Mouse (Mus musculus) spleen, postnatal 4 days (tissue): ENCODE results near the gene Ifrd2.

Experiments
- DNase-seq, 2 experiments: peaks; one replicate each; pipeline ENCODE4 v3.0.0; 2022; ENCODE audit warnings: low spot score in 2 of 2

The Ifrd2 gene

DNA sequence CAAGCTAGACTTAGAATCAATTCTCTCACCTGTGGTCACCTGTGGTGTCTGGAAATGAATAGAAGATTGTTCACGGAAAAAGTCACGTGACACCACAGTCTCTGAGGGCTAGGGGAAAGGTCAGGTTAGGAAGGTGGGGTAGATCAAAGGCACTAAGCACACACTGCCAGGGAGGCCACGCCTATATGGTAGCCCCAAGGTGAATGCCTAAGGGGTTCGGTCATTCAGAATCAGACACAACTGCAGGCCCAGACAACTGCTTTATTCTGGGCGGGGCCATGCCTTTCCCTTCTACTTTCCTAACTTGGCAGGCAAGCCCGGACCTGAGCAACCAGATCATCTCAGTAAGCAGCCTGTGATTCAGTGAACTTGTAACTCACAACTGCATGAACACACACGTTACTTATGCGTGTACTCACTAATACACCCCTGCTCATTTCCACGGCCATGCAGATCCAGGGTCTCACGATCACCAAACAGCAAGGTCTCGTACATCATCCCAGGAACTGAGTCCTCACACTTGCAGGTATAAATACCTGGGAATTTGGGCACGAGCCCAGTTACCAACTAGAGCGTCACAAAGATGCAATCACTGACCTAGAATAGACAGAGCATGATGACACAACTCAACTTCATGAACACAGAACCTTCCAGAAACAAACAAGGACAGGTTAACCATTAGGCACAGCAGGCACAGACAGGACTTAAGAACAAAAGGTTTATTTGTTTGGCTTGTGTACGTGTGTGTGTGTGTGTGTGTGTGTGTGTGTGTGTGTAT is 11.7 kb upstream of the Ifrd2 start:
- no peak for DNase-seq

DNA sequence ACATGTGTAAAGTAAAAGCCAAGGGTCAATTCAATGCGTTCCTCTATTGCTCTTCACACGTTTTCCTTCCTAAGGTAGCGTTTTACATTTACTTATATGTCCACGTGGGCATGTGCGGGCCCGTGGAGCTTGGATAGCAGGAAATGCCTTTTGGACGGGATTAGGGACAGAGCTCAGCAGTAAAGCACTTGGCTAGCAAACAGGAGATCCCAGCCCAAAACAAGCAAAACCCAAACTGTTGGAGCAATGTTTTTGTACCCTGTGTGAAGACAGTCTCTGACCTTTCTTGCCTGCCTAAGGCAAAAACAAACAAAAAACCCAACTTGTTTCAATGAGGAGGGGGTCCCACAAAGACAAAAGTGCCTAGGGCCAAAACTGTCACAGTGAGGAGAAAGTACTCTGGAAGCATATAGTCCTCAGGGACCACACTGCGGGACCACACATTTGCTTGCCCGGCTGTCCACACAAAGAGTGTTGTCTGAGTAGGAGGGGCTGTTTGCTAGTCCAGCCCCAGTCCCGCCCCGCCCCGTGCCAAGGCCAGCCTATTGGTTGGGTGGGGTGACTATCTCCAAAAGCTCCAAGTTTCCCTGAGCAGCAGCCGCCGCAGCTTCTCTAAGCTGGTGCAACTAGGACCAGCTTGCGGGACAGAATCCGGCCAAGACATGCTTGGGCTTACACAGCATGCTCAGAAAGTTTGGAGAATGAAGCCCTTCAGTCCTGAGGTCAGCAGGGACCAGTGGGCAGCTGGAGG is 10.9 kb upstream of the Ifrd2 start, which contains the start of gene Hyal1:
Hyal1 (plus strand) TSS at position 571 of the 751 bp plus-strand sequence.
- DNase-seq, result peak; percentile 84 to 89

DNA sequence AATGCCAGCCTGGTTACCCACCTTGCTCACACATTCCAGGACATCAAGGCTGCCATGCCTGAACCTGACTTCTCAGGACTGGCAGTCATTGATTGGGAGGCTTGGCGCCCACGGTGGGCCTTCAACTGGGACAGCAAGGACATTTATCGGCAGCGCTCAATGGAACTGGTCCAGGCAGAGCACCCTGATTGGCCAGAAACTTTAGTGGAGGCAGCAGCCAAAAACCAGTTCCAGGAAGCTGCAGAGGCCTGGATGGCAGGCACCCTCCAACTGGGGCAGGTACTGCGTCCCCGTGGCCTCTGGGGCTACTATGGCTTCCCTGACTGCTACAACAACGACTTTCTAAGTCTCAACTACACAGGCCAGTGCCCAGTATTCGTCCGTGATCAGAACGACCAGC is 9.6 kb upstream of the Ifrd2 start:
- no peak for DNase-seq

DNA sequence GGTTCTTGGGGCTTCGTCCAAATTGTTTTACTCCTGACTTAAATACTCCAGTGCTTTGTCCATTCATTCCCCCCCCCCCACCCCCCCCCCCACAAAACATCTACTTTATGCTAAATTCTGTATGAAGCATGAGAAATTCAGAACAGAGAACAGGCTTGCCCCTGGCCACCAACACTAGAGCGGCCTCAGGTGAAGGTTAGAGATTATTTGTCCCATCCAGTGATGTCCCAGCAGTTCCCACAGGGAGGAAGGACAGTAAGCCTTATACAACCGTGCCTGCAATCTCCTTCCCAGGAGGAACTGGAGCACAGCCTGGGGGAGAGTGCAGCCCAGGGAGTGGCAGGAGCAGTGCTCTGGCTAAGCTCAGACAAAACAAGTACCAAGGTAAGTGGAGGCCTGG is 8.9 kb upstream of the Ifrd2 start, which contains the start of gene Naa80:
Naa80 (plus strand) TSS at position 301 of the 400 bp plus-strand sequence.
- no peak for DNase-seq

DNA sequence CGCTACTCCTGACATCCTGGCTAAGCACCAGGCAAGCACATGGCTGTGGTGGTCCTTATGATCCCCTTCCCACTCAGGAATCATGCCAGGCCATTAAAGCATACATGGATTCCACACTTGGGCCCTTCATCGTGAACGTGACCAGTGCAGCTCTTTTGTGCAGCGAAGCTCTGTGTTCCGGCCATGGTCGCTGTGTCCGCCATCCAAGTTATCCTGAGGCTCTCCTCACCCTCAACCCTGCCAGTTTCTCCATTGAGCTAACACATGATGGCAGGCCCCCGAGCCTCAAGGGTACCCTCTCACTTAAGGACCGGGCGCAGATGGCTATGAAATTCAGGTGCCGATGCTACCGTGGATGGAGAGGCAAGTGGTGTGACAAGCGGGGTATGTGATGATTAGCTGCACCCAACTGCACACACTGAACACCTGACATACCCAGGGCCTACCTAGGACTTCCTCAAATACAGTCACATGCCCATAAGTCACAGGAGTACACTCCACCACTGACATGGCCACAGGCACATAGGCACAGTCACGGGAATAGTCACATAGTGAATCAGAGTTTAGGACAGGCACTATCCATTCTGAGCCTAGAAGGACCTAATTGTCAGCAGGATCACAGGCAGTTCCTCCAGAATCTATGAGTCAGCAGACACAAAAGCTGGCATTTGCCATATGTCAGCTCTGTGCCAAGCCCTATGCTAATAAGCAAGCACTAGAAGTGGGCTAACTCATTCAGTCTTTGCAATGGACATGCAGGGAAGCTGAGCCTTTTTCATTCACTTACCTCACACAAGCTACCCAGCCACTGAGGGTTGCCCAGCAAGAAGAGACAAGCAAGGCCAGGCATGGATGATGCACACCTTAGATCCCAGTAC is 8.2 kb upstream of the Ifrd2 start:
- DNase-seq, result no peak

DNA sequence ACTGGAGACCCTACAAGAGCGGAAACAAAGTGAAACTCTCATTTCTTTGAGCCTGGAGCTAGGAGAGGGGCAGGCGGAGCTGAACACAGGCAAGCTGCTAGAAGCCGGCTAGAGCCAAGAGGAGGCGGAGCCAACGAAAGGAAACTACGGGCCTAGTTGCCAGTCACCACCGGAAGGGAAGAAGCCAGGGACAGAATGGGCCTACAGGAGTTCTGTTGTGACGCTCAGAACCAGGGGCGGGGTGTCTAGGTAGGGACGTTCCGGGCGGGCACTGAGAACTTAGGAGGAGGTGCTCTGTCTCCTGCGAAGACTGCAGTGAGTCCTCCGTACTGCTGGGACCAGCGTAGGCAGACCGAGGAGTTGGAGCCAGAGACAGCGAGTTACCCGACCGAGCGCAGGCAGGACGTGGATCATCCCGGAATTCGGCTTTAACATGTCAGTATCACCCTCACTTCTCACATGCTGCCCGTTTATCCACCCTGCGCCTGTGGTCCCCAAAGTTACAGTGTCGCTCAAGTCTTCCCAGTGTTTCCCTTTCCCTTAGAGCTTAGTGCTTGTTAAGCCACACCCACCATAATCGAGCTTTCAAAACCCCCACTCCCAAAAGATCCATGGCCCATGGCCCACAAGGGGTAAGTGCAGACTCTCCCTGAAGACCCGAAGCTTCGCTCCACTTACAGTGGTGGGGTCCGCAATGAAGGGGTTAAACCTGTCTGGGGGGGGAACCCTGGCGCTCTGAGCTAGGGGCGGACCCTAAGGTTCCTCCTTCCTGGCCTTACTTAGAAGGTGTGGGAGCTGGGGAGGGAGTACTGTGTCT is 6.7 kb upstream of the Ifrd2 start, which contains the start of gene Hyal3:
Hyal3 (plus strand) TSS at position 318 of the 817 bp plus-strand sequence.
- peak; percentile 85 to 88 for DNase-seq

DNA sequence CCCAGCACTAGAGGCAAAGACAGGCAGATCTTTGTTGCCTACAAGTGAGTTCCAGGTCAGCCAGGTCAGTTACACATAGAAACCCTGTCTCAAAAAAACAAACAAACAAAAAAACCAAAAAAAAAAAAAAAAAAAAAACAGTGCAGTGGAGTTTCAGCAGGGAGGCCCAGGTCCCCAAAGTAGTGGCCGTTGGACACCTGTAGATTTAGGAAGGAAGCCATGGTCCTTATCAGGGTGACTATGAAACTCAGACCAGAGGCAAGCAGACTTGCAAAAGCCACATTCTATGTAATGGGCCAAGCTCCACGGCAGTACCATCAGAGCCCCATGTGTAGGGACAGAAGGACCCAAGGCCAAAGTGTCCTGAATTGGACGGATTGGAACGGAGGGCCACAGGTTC is 5.9 kb upstream of the Ifrd2 start:
- no peak for DNase-seq

DNA sequence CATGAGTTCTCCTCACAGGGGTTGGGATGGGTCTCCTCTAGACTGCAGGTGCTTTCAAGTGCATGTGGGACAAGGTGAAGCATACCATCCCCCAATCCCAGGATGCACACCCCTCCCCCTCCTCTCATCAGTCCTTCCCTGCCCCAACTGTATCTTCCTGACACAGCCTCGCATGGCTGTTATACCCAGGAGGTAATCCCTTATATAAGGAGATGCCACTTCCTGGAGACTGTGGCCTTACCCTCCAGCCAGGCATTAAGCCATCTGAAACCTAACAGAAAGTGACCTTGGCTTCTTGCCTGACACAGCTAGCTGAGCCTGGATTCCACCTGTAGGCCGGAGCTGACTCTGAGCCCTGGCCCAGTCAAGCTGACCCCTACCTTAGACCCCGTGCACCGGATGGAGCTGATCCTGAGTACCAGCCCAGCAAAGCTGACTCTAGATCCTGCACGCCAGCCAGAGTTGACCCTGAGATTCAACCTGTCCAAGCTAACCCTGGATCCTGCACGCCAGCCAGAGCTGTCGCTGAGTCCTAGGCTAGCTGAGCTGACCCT is 4.9 kb upstream of the Ifrd2 start:
- no peak for DNase-seq

DNA sequence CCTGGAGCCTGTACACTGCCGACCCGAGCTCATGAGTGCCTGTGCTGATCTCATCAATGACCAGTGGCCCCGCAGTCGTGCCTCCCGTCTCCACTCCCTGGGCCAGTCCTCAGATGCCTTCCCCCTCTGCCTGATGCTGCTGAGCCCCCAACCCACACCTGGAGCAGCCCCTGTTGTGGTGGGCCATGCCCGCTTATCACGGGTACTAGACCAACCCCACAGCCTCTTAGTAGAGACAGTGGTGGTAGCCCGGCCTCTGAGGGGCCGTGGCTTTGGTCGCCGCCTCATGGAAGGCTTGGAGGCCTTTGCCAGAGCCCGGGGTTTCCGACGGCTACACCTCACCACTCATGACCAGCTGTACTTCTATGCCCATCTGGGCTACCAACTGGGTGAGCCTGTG is 4.3 kb upstream of the Ifrd2 start:
- DNase-seq, result no peak

DNA sequence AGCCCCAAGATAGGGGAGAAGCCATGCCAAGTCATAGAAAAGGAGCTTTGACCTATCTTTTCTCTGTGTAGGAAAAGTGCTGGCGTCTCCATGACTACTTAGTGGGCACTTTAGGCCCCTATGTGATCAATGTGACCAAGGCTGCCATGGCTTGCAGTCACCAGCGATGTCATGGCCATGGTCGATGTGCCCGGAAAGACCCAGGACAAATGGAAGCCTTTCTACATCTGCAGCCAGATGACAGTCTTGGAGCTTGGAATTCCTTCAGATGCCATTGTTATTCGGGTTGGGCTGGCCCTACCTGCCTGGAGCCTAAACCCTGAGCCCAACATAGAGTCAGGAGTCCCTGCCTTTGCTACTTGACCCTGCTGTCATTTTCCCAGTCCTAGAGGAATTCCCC is 938 bp upstream of the Ifrd2 start:
- DNase-seq, result no peak

DNA sequence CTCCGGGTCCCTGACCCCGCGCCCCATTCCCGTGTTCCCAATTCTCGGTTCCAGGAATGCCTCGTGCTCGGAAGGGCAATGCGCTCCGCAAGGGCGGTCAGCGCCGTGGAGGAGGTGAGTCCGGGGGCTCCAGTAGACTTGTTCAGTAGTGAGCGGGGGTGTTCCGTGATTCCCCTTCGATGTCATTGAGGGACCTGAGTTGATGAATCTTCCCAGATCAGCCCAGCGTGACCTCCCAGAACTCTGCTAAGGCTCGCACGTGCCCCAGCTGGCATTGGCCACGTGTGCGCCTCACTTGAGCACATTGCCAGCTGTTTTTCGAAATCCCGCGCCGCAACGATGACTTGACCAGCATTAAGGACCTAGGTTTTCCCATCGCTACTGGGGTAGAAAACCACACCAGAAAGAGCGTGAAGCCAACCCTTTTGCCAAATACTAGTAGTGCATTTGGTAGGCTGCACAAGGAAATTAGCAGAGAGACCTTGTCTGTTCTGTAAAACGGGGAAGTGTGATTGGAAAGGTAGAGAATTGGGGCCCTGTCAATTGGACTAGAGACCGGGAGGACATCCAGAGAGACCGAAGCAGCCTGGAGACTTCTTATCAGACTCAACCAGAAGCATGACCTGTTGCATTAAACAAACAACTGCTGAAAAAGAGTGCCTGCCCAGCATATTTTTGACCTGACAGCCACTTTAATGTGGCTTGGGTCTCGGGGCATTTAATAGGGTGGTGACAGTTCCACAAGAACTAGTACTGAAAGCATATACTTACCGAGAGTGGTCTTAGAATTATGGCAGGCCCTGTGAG is 594 bp downstream of the Ifrd2 start:
- peak in 1 of 2 experiments; percentile 59 for DNase-seq

DNA sequence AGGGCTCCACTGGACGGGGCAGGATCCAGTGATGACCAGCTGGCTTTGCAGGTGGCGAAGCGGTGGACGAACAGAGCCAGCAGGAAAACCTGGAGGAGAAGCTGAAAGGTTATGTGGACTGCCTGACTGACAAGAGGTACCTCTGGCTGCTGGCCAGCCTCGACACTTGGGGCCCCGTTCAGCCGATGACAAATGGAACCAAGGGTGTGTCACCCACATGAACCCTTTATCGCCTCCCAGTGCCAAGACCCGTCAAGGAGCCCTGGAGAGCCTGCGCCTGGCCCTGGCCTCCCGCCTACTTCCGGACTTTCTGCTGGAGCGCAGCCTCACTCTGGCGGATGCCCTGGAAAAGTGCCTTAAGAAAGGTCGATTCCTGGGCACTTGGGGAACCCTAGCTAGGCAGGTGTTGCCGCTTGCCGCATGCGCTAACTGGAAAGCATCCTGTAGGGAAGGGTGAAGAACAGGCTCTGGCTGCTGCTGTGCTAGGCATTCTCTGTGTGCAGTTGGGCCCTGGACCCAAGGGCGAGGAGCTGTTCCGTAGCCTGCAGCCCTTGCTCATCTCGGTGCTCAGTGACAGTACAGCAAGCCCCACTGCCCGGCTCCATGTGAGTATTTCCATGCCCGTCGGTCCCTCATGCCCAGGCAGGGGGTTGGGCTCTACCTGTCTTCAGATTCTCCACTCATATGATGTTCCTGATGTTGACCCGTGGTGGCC is 2.8 kb downstream of the Ifrd2 start:
- peak; percentile 83 to 85 for DNase-seq

DNA sequence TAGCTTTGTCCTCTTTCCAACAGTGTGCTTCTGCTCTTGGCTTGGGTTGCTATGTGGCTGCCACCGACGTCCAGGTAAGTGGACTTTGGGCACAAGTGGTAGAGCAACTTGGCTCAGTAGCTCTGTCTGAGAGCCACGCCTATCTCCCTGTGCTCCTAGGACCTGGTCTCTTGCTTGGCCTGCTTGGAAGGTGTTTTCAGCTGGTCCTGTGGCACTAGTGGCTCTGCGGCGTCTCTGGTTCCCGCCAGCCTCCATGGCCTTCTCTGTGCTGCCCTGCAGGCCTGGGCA is 3.3 kb downstream of the Ifrd2 start:
- DNase-seq, result no peak

DNA sequence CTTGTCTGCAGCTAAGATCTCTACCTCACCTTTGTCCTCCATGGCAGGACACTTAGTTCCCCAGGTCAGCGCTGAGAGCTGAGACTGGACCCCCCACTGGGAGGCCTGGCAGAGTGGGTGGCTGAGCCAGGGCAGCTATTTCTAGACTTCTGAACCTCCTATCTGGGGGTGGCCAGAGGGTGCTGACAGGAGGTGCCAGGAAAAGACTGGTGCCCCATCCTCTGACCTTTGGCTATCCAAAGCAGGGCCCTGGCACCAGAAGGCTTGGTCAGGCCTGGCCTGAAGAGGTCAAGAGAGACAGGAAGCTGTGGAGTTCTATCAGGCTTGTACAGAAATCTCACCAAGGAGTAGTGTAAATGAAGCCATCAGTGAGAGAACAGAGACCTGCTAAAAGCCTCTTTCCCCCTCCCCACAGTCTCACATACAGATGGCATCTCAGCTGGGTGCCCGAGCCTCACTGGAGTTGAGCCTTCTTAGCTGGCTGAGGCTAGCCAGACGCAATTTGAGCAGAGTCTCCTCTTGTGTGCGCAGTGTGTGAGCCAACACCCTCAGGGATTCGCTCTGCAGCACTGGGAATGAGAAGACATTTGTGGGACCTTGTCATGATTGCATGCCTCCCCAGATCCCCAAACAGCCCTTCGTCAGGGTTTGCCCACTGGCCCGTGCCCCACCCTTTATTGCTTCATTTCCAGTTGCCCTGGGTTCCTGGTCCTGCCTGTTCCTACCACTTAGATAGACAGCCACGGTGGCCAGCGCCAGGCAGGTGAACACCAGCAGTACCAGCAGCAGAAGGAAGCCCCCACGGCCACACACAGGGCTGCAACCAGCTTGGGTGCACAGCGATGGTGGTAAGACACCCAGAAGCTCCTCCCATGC is 5.9 kb downstream of the Ifrd2 start:
- DNase-seq, result no peak

DNA sequence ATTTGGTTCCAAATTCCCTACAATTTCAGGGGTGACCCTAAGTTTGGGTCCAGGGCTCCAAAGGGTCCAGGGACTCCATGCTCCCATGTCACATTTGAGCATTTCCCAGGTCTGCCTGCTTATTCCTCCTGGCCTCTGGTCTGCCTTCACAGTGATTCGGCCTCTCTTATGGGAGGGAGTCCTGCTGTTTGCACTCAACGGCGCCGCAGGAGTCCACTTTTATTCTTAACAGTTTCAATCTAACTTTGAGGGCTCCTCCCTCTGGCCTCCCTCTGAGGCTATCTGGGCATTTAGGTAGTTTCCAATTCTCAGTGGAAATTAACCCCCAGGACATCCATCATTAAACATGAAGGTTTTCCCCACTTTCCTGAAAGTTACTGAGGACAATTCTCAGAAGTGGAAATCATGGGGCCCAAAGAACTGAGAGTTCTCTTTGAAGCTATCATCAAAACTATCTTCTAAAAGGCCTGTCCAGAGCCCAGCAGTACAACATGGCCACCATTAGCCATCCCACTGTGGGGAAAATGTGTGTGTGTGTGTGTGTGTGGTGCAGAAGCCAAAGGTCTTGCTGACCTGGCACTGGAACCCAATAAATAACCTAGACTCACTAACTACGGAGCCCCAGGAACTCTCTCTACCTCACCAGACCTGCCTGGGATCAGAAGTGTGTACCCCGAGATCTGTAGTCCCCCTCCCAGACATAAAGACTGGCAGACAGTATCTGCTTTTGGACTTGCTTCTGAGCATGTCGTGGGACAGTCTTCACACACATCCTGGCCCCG is 7.0 kb downstream of the Ifrd2 start:
- DNase-seq, result no peak

DNA sequence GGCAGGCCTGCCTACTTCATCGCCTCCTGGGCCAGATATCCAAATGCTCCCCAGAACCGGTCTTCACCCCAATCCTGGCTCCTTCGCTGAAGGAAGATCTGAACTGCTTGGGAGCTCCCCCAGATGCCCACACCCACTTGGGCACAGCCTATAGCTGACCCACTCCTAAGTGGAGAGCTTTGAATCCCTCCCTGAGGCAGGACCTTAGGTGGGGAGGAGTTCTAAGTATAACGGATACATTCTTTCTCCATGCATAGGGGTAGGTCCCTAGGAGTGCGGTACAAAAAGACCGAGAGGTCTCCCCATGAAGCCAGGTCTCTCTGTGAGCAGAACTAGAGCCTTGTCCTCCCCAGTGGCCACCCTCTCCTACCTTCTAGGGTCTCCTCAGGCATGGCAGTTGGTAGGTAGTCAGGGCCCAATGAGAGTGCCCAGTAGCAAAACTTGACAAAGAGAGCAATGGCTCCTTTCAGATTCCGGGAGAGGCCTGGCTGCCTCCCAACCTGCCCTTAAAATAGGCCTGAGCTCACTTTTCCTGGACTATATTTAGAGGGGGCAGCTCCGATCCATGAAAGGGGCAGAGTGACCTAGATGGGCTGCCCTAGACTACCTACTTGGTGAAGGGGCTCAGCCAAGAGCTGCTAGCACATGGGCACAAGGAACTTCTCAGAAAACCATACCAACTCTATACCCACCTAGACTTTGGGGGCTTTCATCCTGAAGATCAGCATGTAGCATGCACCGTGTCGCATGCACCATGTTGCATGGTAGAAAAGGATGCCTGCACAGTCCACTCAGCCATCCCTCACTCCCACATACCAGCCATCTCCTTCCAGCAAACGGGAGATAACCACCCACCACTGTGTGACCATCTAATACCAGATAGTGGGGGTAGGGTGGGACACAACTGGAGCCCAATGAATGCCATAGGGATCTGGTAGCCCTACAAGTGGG is 9.5 kb downstream of the Ifrd2 start:
- DNase-seq, result no peak

DNA sequence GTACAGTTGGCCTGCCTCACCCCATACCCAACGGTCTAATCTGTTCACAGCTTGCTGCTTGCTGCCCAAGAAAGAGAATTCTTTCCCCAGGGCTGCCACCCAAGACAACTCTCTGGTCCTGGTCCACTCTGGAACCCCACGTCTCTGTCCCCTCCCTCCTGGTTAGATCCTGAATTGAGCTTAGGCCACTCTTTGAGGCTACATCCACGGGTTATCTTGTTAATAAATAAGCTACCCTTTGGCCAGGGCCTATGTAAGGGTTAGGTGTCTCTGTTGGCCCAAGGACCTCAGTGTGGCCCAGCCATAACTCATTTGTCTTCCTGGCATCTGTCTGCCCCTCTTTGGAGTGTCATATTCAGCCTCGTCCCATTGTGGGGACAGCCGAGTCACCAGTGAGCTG is 10.9 kb downstream of the Ifrd2 start:
- DNase-seq, result no peak
